Mouse (Mus musculus): ENCODE data around the gene Usp32.

GRCm38 (mm10) chr11:85170833-85171232, 30.9 kb upstream of the Usp32 start:
- TF ChIP-seq POLR2A (IDR thresholded peaks at IDR 0.05; ENCODE audit: borderline replicate concordance, insufficient read depth, low read length) (no peak), CTCF (IDR thresholded peaks at IDR 0.05; ENCODE audit: borderline replicate concordance, insufficient read depth, low read depth, low read length) (no peak)
